ENCODE assay signal across 9 mouse cellular contexts in the genomic region with DNA sequence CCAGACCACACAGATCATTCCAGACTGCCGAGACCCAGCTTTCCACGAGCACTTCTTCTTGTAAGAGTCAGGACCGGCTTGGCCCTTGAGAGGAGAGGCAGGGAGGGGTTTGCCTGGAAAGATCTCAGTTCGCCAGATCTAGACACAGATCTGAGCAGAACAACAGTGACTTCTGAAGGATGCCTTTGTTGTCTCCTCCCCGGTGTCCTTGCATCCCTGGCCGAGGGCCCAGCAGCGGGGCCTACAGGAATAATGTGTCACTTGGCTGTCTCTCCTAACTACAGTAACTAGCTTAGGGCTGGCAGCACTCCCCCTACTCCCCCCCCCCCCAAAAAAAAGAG. TPM values are rescaled to one million over a fixed set of nuclear protein-coding genes. Genes with fewer than 3 reads are reported as not detected.
DNase-seq lines count a peak whose midpoint lies in the region; ATAC-seq and TF ChIP-seq lines count a peak whose summit lies in the region.
"Had no signal": no experiment of that assay in that cellular context is flagged by ENCODE, and none has a peak within 500 bp of the region (broad histone marks: within the 10 kb centered on the region; RNA-seq: fewer than 3 reads in every experiment).

No protein-coding gene starts in this region.

- peaks cover 6% of the 10 kb centered on the region; the same call in 1 of the 2 replicates for H3K27me3 ChIP-seq in heart, postnatal 0 days (ENCODE audit: control insufficient read depth, insufficient read depth, low read length)
- H3K27me3 ChIP-seq in embryonic facial prominence, embryonic 15.5 days: no peaks in the 10 kb centered on the region

- H3K36me3 ChIP-seq in heart, postnatal 0 days (replicated peaks; ENCODE audit: control insufficient read depth, insufficient read depth, low read length): no peaks in the 10 kb centered on the region
- no peaks in the 10 kb centered on the region for H3K36me3 ChIP-seq in embryonic facial prominence, embryonic 15.5 days
- H3K36me3 ChIP-seq: G1E had no signal

- no peak overlapping the region for H3K9ac ChIP-seq in heart, postnatal 0 days (replicated peaks; ENCODE audit: low read depth, low read length)
- no peak overlapping the region for H3K9ac ChIP-seq in embryonic facial prominence, embryonic 15.5 days

- 48% methylated on average over 7 of the region's 7 CpGs for WGBS in heart, postnatal 0 days
- 35% methylated on average over 7 of the region's 7 CpGs for WGBS in embryonic facial prominence, embryonic 15.5 days

- H3K9me3 ChIP-seq in heart, postnatal 0 days (replicated peaks; ENCODE audit: control insufficient read depth, low read length): no peaks in the 10 kb centered on the region
- no peaks in the 10 kb centered on the region for H3K9me3 ChIP-seq in embryonic facial prominence, embryonic 15.5 days (replicated peaks)

- no peak overlapping the region for H3K4me3 ChIP-seq in heart, postnatal 0 days (ENCODE audit: low read depth, low read length)
- no peak overlapping the region for H3K4me3 ChIP-seq in embryonic facial prominence, embryonic 15.5 days (replicated peaks)

- no peak for TF ChIP-seq CTCF in heart, postnatal 0 days (IDR thresholded peaks at IDR 0.05; ENCODE audit: low read depth)

- ATAC-seq in heart, postnatal 0 days (ENCODE audit: insufficient read depth, low read depth): no peak
- no peak for ATAC-seq in embryonic facial prominence, embryonic 15.5 days (ENCODE audit: insufficient number of reproducible peaks, low FRiP score, low TSS enrichment, low read depth)

- peak overlapping the region; percentile 22 for H3K27ac ChIP-seq in heart, postnatal 0 days (ENCODE audit: low read depth)
- H3K27ac ChIP-seq in embryonic facial prominence, embryonic 15.5 days (replicated peaks): 0 out of 2 replicates have a peak overlapping the region, but pooled peaks have one; percentile 22

- DNase-seq in heart, postnatal 0 days (ENCODE audit: low spot score): no peak
- no peak for DNase-seq in heart, postnatal 4 days
- peak; percentile 60 for DNase-seq in ovary, postnatal 36 days (ENCODE audit: low spot score)
- no peak for DNase-seq in ovary, postnatal 14 days (ENCODE audit: low spot score)
- DNase-seq in testis, postnatal 10 days (ENCODE audit: low spot score): peak; percentile 79
- DNase-seq in left cerebral cortex, adult 8-10 months (ENCODE audit: low spot score in 2 of 2): no peak
- no peak for DNase-seq in layer of hippocampus, adult 9-11 months

- H3K4me1 ChIP-seq in heart, postnatal 0 days (ENCODE audit: control insufficient read depth, insufficient read depth): peaks cover 25% of the 10 kb centered on the region
- H3K4me1 ChIP-seq in embryonic facial prominence, embryonic 15.5 days: peaks cover 56% of the 10 kb centered on the region

- no peak for TF ChIP-seq EP300 in heart, postnatal 0 days (IDR thresholded peaks at IDR 0.05; ENCODE audit: low read depth)

- no peak overlapping the region for H3K4me2 ChIP-seq in heart, postnatal 0 days (ENCODE audit: low read depth, low read length)
- H3K4me2 ChIP-seq in embryonic facial prominence, embryonic 15.5 days (replicated peaks): no peak overlapping the region

RNA-seq across cellular contexts. Expression of gene Rgs3, which starts 46.9 kb away (rescaled TPM):
- 66.0 and 114 TPM in 2 replicates for total RNA-seq in heart, postnatal 0 days (2014; rRNA removed; ENCODE audit: low replicate concordance)
- polyA plus RNA-seq in heart, postnatal 0 days (2015; fragmentation: Nextera tagmentation; extraction: Ambion mirVana): 52.1 and 52.5 TPM in 2 replicates
- 10 to 100 TPM; 64.1 to 69.4 TPM for total RNA-seq in heart, postnatal 4 days (2021)
- 65.0 TPM in 2 replicates for polyA plus RNA-seq in embryonic facial prominence, embryonic 15.5 days (2015; fragmentation: Nextera tagmentation; extraction: Ambion mirVana)
- 10 to 100 TPM; 30.4 to 34.1 (median 32.8) TPM for total RNA-seq in left cerebral cortex, adult 8-10 months (2022)
- polyA plus RNA-seq: G1E had no signal

Comparison
In these comparisons a context has a peak if more than half of its experiments do, and no peak if none do; other contexts are left out.
1. DNase-seq: peak in ovary, postnatal 36 days (single experiment) and testis, postnatal 10 days (single experiment); none in heart, postnatal 0 days (single experiment), heart, postnatal 4 days (single experiment), ovary, postnatal 14 days (single experiment), left cerebral cortex, adult 8-10 months (0 of 2) and layer of hippocampus, adult 9-11 months (single experiment).